Mouse (Mus musculus): ENCODE data around the gene Braf.
"Not testable (repeated sequence)": the region's sequence is repeated elsewhere in the genome, so short reads cannot be mapped to it uniquely, and the experiment has no call there.

Gene Braf

DNA sequence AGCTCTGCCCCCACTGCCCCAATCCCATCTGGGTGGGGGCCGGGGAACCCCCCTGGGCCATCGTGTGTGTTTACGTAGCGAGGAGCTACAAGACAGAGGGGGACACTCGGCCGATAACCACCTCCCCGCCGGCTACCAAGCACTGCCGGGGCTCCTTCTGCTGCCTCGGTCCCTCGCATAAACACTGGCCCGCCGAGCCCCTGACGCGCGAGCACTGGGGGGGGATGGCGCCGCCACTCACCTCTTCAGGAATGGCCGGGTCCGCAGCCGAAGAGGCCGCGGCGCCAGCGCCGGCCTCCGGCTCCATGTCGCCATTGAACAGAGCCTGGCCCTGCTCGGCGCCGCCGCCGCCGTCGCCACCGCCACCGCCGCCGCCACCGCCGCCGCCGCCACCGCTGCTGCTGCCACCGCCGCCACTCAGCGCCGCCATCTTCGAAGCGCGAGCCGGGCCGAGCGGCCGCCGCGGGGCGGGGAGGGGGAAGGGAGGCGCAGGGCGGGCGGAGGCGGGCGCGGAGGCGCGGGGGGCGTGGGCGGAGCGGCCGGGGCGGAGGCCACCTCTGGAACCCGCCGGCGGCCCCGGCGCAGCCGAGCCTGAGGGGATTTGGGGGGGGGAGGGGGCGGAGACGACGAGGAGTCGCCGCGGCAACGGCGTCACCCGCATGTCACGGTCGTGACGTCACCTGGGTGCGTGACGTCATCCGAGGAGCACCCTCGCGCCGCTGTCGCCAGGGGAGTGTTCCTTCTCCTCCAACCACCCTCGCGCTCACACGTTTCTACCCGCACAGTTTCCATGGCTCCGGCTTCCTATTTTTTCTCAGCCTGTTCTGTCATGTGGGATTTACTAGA lies at the start of gene Braf:
Gene Braf (minus strand): TSS at position 598 of the 846 bp plus-strand sequence.
- peak; percentile 76 for DNase-seq (ENCODE audit: low spot score)

DNA sequence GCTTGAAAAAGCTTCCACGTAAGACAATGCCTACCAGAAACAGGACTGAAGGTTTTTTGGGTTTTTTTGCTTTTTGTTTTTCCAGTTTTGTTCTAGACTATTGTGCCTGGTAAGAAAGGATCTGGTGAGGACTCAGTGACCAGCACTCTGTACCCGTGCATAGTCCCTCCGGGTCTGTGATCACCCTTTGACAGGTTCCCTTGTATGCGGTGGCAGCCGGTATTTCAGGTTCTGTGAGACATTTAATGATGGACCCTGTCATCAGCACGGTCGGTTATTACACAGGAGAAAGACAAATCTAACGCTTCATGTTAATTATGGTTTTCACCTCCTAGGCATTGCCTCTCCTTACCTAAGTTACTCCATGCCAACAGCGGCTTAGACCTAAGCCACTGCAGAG lies 49.8 kb upstream of the Braf start:
- DNase-seq (ENCODE audit: low spot score) = no peak

DNA sequence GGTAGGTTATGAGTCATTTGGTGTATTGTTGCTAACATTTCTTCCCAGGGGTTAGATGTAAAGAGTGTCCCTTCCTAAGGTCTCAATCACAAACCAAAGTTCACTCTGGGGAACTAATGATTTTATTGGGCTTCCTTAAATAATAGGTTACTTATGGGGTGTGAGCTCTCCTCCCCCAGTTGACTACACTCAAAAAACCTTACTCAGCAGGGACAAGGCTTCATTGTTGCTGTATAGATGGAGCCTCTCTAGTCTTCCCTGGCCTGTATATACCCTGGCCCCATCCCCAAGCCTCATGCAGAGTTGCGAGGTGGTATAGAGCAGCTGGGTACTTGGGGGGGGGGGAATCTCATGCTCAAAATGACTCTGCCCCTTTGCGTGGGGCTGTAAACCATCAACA lies 32.0 kb upstream of the Braf start:
- DNase-seq (ENCODE audit: low spot score) = no peak

DNA sequence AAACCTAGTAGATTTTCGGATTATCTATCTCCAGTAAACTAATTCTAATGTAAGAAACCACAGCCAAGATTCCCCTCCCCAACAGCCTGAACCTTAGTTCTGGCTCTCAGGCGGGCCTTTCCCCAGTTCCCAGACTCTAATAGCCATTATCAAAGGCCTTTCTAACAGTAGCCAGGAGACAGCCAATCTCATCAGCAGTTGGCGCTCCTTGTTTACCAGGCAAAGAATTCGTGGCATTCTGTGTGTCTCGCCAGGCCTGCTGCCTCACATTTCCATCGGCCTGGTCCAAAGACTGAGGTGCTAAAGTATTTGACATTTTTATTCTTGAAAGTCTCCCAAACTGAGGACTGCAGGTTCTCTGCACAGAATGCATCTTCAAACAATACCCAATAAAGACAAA lies 24.6 kb upstream of the Braf start:
- no peak for DNase-seq (ENCODE audit: low spot score)

DNA sequence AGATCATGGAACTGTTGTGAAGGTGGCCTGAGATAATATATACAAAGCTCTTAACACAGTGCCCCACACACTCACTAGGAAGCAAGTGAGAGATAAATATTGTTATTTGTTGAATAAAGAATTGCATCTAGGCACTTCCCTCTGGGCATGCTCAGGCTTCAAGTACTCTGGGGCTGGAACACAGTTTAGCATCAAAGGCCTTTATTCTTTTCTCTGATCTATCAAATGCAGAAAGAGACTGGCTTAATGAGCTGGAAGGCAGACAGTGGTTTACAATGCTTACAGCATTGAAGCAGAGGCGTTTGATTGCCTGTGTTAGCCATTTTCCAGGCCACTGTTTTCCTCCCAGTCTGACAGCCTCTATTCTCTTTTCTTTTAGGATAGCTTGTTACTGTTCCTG lies 21.8 kb upstream of the Braf start:
- DNase-seq (ENCODE audit: low spot score) = no peak

DNA sequence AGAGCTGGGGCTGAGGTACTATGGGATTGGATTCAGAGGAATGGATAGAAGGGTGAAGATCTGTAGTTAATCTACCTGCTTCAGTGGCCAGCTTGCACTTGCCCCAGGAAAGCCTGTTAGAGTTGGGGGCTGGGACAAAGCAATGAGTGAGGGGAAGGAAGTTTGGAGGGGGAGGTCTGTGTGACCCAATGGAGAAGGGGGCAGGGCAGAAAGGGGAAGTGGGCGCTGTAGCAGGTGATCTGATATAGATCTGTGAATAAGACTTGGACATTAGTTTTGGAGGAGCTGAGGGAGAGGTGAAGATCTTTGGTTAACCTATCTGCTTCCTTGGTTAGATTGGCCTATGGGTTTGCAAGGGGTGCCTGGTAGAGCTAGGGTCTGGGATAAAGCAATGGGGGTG lies 20.2 kb upstream of the Braf start:
- no peak for DNase-seq (ENCODE audit: low spot score)

DNA sequence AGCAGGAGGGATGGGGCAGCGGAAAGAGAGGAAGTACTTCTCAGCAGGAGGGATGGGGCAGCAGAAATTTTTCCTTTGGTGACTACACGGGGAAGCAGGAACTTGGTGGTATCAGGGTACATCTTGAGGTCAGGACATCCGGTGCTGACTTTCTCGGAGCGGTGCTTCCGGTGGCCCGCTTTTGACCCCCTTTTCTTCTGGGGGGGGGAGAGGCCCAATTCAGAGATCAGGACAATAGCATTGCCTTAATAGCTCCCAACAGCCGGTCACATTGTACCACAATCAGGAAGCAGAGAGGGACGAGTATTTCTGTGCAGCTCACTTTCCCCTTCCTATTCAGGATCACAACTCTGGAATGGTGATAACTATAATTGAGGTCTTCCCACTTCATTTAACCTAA lies 14.4 kb upstream of the Braf start:
- not testable (repeated sequence) for DNase-seq (ENCODE audit: low spot score)

DNA sequence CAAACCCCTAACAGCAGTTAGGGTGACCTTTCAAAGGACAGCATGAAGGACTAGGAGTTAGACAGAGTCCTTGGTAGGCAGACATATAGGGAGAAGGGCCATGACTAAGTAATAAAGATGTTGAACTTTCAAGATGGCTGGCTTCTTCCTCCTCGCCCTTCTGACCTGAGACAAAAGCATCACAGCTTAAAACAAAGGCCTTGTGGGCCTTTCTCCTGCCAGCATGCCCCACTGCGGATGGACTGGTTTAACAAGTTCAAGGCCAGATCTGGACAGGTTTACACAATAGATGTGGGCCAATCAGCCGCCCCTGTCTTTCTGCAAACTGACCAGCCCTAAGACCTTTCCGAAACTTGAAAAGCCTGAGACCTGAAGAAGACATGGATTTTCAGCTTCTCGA lies 2.8 kb upstream of the Braf start:
- no peak for DNase-seq (ENCODE audit: low spot score)

DNA sequence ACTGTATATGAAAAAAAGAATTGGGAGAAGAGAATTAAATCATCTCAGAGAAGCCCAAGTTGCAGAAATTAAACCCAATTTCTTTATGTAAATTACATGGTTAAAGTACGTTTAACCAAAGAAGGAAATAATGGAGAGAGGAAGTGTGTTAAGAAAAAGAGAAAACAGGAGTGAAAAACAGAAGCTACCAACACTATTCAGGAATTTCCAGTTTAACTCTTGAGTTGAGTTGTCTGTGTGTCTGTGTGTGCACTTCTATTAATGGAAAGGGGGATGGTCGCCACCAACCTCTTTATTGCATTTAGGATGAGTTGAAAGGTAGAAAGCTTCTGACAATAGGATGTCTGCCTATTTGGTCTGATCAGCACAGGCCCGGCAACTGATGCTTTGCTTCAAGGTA lies 886 bp upstream of the Braf start:
- no peak for DNase-seq (ENCODE audit: low spot score)

DNA sequence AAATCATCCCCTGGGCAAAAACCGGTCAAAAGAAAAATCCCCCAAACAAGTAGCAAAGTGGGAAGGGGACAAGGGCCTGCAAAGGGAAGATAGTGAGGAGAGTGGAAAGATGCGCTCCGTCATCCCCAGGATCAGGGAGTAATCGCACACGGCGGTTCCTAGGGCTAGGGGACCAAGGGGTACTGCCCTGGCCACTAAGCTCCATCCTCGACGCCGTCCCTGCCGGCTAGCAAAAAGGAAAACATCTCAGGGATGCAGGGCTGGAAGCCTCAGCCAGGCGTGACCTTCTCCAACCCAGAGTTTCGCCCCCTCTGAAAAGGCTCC lies 759 bp downstream of the Braf start:
- no peak for DNase-seq (ENCODE audit: low spot score)

DNA sequence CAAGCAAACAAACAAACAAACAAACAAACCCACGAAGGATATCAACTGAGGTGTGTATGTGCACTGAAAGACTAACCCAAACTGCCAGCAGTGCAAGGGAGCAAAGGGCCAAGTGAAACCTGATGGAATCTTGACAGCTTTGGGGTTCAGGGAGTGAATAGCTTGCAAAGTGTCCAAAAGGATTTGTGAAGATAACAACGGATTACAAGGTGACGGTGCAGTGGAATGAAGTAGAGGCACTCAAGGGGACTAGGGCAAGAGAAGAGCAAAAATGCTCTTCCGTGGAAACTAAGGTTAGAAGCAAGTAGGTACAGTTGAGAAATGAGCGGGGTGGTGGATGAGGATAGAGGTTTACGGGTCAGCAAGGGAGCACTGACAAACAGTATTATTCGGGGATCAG lies 1.2 kb downstream of the Braf start:
- DNase-seq (ENCODE audit: low spot score) = no peak

DNA sequence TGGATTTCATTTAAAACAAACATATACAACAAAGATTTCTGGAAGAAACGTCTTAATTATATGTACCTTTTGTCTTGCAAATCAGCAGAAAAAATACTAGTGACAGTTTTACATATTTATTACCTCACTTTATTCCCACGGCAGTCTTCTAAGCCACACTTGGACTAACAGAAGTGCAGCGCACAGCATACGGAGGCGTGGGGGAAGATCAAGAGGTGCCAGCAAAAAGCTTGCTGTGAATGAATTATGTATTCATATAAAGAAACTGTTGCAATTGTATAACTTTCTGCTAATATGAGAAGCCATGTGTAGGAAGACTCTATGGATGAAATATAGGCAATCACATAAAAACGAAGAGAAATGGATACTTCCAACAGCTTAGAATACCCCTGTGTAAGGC lies 6.7 kb downstream of the Braf start:
- DNase-seq (ENCODE audit: low spot score) = no peak

DNA sequence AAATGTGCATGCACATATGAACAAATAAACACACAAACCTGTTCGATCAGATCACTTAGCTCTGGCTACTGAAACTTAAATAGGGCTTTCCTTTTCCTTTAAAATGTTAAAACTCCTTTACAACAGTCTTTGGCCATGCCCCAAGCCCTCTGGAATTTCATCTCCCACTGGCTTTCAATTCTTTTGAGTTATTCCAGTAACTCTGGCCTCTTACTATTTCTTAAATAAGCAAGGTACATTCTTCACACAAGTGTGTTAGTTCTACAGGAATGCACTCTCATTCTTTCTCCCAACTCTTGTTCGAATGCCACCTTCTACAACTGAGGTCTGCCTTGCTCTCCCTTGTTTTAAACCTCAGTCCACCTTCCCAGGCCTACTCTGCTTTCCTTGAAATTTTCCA lies 8.2 kb downstream of the Braf start:
- DNase-seq (ENCODE audit: low spot score) = no peak

DNA sequence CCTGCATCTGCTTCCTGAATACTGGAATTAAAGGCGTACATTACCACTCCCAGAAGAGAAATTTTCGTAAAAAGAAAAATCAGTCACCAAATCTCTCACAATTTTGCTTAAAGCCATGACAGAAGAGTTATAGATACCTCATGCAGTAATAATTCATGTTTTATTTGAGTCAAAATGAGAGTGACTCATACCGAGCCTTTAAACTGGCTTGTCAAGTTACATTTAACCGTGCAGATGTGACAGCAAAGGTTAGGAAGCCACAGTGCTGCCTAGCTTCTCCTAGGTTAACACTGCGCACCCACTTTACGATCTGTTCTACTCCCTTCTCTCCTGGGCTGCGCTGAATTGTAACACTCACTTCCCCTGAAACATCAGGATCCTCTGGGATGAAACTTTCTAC lies 10.9 kb downstream of the Braf start:
- no peak for DNase-seq (ENCODE audit: low spot score)

DNA sequence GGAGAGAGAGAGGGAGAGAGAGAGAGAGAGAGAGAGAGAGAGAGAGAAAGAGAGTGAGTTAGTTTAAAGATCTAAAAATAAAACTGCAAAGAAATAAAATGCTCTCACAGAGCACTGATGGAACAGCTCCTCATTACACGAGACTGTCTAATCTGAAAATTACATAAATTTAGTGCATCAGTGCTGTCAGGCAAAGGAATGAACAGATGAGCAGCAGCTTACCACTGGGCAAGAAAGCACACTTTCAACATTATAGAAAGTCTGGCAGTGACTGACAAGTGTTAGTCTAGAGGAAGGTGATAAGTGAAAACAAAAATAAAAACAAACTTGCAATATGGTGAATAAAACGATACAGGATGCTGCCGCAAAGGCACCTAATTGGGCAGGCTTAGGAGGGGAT lies 11.9 kb downstream of the Braf start:
- no peak for DNase-seq (ENCODE audit: low spot score)

DNA sequence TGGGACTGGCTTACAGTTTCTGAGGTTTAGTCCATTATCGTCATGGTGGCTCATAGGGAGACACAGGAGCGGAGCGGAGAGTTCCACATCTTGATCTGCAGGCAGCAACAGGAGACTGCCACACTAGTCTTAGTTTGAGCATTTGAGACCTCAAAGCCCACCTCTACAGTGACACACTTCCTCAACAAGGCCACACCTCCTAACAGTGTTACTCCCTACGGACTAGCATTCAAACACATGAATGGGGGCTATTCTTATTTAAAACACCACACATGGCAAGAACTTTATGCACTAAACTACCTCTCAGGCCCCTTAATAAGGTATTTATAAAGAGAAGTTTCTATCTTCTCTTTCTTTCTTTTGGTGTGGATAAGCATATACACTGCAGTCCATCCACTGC lies 19.6 kb downstream of the Braf start:
- no peak for DNase-seq (ENCODE audit: low spot score)

DNA sequence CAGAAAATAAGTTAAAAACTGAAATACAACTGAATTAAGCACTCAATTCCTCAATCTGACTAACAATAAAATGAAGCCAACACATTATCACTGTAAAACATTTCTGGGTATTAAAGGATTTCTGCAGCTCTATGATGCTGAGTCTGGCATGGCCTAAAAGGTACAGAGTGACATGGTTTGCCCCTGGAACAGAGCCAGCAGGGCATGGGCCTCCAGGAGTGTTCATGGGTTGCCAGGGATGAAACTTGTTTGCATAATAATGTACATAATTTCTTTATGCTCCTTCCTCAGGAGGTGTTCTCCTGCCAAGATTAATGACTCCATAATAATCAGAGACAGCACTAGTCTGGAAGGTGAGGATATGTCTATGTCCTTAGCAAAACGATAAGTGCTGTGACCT lies 32.1 kb downstream of the Braf start:
- DNase-seq (ENCODE audit: low spot score) = no peak

DNA sequence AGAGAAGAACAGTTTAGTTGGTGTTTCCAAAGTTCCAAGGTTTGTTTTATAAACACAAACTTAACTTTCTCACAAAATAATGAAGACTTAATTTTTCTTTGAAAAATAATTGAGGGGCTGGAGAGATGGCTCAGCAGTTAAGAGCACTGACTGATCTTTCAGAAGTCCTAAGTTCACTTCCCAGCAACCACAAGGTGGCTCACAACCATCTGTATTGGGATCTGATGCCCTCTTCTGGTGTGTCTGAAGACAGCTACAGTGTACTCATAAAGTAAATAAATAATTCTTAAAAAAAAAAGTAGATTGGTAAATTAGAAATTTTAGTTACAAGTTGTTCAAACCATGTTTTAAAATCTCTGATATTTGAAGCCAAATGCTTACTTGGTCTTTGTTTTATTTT lies 38.4 kb downstream of the Braf start:
- DNase-seq (ENCODE audit: low spot score) = not testable (repeated sequence)

DNA sequence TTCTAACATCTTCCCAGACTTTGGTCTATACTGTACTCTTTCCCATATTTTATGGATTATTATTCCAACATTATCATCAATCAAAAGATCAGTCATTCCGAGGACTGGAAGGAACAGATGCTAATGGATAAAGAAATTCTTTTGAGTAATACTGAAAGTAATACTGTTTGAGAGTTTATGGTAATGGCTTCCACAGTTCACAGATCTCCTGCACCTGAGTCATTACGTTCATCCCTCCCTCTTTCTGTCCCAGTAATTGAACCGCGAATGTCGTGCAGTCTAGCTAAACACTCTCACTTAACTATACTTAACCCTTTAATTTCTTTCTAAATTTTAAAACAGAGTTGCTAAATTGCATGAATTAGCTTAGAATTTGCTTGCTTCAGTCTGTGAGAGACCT lies 43.5 kb downstream of the Braf start:
- no peak for DNase-seq (ENCODE audit: low spot score)

DNA sequence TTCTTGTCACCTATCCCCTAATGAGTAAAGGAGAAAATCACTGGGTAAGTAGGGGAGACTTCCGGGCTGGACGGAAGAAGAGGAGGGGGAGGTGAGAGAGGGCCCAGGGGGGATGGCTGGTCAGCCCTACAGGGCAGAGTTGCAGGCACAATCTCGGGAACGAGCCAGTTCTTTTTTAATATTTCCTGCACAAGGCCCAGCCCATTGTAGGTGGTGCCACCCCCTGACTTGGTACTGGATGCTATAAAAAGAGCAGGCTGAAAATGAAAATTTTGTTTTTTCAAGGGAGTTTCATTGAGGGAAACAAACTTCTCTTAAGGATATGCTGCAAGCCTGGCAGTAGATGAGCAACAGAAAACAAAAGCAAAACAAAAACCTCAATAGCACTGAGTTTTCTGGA lies 44.7 kb downstream of the Braf start:
- no peak for DNase-seq (ENCODE audit: low spot score)

DNA sequence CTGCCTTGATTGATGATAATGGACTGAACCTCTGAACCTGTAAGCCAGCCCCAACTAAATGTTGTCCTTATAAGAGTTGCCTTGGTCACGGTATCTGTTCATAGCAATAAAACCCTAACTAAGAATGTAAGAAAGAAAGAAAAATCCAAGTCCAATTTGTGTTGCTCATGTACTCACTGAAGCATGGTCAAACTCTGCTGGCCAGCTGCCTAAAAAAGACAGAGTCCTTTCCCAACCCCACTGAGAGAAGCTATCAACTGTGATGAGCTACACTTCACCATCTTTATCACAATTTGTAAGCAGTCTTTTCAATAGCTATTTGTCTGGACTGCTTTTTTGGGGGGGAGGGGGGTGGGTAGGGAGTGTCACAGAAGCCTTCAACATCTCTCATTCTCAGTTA lies 47.0 kb downstream of the Braf start:
- DNase-seq (ENCODE audit: low spot score) = no peak

DNA sequence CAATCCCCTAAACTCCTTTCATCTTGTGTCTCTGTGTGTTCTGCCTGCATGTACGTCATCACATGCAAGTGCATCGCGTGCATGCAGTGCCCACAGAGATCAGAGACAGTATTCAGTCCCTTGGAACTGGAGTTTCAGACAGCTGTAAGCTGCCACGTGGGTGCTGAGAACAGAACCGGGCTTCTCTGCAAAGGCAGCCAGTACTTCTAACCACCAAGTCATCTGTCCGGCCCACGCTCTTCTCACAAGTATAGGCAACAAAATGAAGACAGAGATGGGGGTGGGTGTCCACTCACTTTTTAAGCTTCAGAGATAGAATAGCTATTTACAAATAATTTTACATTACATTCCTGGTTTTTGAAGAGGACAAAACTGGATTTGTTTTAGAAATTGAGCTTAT lies 50.2 kb downstream of the Braf start:
- no peak for DNase-seq (ENCODE audit: low spot score)

DNA sequence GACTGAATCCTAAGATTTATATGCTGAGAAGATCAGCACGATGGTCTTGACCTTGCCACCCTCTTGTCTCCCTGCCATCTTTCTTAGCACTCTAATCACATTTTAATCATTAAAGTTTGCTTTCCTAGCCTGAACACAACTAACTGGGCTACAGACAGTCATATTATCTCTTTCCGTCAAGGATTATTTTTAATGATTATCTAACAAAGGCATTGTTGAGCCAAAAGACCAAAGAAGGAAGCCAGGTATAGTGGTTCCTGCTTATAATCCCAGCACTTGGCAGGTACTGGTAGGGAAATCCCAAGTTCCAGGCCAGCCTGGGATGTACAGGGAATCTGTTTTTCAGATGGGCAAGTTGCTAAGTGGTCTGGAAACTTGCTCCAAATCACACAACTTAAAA lies 114.0 kb downstream of the Braf start:
- no peak for DNase-seq (ENCODE audit: low spot score)

DNA sequence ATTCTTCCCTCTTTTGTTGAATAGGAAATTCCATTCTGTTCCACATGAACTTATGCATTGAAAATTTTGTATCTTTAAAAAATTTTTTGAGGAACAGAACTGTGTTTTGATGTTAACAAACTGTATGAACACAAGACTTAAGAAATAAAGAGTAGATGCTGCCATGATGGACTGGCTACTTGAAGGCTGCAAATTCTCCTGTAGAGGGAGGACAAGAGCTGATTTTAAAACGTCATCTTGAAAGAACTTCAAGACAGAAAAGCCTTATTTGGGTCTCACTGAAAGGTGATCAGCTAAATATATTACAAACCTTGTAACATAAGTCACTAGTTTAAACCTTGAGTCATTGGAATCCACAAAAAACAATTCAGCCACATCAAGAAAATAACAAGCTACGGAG lies 115.1 kb downstream of the Braf start:
- no peak for DNase-seq (ENCODE audit: low spot score)

DNA sequence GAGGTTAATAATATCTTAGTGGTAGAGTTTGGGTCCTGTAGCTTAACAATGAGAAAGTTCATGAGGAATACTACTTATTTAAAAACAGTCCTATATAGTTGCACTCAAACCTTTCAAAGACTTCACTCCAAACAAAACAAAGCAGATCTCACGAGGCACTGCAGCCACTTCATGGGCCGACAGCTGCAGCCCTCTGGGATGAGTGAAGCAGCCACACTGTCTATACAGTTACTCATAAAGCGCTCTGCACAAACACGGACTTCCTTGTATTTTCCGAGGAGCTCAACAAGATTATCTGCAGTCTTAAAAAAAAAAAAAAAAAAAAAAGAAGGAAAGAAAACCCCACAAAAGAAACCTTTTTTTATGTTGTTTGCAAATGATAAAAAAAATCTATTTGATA lies 117.9 kb downstream of the Braf start:
- no peak for DNase-seq (ENCODE audit: low spot score)

All from urinary bladder, postnatal 25 days (tissue).